Mouse (Mus musculus) macrophage (primary cell): ENCODE results near the gene Tmprss11b. TPM values are rescaled to one million over a fixed set of nuclear protein-coding genes. Genes with fewer than 3 reads are reported as not detected.
"Not testable (repeated sequence)": the region's sequence is repeated elsewhere in the genome, so short reads cannot be mapped to it uniquely, and the experiment has no call there.

ENCODE experiments used
- H3K27ac ChIP-seq: fragments of 350-480 bp; formaldehyde crosslinking; 2 replicates; pipeline ENCODE4 v1.9.0; 2021
- H3K36me3 ChIP-seq: fragments of 350-480 bp; formaldehyde crosslinking; 2 replicates; pipeline ENCODE4 v1.9.0; 2021; ENCODE audit errors: inconsistent target
- H3K4me3 ChIP-seq: fragments of 350-480 bp; formaldehyde crosslinking; 2 replicates; pipeline ENCODE4 v1.9.0; 2021; ENCODE audit errors: inconsistent target
- H3K79me2 ChIP-seq: fragments of 350-480 bp; formaldehyde crosslinking; 2 replicates; pipeline ENCODE4 v1.9.0; 2021; ENCODE audit errors: inconsistent target
- WGBS: methylation state at CpG from one replicate; pipeline ENCODE4 v1.1.7; 2026; ENCODE audit warnings: inconsistent platforms; ENCODE audit not compliant: missing documents; 5-methylcytosine and 5-hydroxymethylcytosine counted together
- polyA plus RNA-seq: library from polyadenylated mRNA; stranded (reverse); fragments of 250-400 nt; gene quantifications from 3 replicates; pipeline ENCODE4 v1.2.4, GENCODE M21; 2018; ENCODE audit warnings: inconsistent platforms
- total RNA-seq, 78 experiments: library from RNA; depleted of rRNA; stranded (reverse); fragments of 250-400 nt; gene quantifications; 1 replicate in 9 of 78; 2 replicates in 24 of 78; 3 replicates in 43 of 78; 4 replicates in 2 of 78; pipeline ENCODE4 v1.2.4; 2018; ENCODE audit warnings: inconsistent platforms in 56 of 78

Gene Tmprss11b
- not detected for total RNA-seq (2018; cell fraction: chromatin; rRNA removed)
- total RNA-seq (2018; cell fraction: cytosol; rRNA removed), result not detected
- not detected for total RNA-seq (2018; cell fraction: nucleus; rRNA removed)
- not detected in 3 replicates for polyA plus RNA-seq

DNA sequence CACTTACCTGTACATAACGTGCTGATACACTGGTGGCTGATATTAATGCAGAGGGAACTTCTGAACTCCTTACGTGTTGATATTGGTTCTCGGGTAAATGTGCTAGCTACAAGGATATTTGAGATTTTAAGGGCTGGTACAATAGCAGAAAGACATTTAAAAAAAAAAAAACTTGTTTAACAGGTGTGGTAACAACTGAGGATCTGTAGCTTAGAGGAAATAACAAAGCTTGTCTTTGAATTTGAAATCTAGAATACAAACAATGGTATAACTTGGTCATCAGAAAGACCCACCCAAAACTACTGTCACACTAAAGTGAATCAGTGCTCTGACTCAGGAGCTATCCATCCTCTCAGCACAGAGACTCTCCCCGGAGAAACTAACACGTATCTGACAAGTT lies at the start of gene Tmprss11b:
Tmprss11b (minus strand) TSS at position 101 of the 400 bp plus-strand sequence.
- H3K27ac ChIP-seq, result no peak within 1 kb of the TSS
- H3K36me3 ChIP-seq, result no peaks in the 10 kb centered on the region
- H3K4me3 ChIP-seq, result no peak within 1 kb of the TSS
- WGBS, result 75% methylated on average over 5 of the region's 5 CpGs
- H3K79me2 ChIP-seq, result no peaks in the 10 kb centered on the region

- Histone ChIP-seq H3K79me2 (no peaks in the 10 kb centered on the region), H3K36me3 (no peaks in the 10 kb centered on the region), H3K27ac (no peak overlapping the region), H3K4me3 (no peak overlapping the region)
These were observed 48.9 kb upstream of the Tmprss11b start for GRCm38 (mm10) chr5:86725021-86725420.

DNA sequence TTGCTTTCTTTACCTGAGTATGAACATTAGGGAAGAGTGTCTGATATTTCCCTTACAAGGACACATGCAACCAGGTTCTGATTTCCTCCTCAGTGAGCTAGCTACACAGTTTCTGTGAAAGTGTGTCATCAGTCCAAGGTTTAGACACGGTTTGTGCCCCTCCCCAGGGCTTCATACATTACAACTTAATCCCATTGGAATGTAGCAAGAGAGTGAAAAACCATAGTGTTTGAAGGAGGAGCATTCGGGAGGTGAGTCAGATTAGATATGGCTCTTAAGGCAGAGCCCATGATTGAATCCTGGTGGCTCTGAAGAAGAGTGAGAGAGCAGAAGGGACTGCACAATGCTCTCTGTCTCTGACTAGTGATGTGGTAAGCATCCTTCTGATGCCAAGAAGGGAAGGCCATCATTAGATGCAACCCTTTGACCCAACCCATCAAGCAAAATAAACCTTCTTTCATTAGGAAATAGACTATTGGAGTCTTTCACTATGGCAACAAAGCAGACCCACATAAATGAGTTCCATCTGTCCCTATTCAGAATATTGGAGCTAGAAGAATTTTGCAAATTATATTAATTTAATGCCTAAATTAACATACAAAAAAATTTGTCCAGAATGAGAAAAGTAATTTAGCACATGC lies 46.8 kb upstream of the Tmprss11b start:
- Histone ChIP-seq H3K79me2 (no peaks in the 10 kb centered on the region), H3K36me3 (no peaks in the 10 kb centered on the region), H3K27ac (no peak overlapping the region), H3K4me3 (no peak overlapping the region)
- WGBS, result 79% methylated on average over 2 of the region's 2 CpGs

DNA sequence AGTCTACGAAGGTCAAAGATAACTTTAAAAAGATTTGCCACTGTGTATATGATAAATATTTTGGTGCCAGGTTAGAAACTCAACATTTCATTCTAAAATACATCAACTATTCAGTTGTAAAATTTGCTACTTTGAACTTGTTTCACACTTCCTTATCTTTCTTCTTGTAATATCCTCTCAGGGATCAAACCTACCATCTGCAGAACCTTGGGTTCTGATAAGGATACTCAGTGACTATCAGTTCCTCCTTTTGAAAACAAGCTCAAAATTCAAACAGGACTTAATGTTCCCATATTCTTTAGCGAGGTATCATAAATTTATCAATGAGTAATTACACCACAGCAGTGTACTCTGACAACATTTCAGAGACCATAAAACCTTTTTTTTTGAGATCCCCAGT lies 38.8 kb upstream of the Tmprss11b start:
- Histone ChIP-seq H3K79me2 (no peaks in the 10 kb centered on the region), H3K36me3 (no peaks in the 10 kb centered on the region), H3K27ac (no peak overlapping the region), H3K4me3 (no peak overlapping the region)
- WGBS, result 15% methylated on average over 2 of the region's 2 CpGs

GRCm38 (mm10) chr5:86704923-86705322 lies 28.8 kb upstream of the Tmprss11b start:
- Histone ChIP-seq H3K27ac (no peak overlapping the region), H3K79me2 (no peaks in the 10 kb centered on the region), H3K36me3 (no peaks in the 10 kb centered on the region), H3K4me3 (no peak overlapping the region)
- 58% methylated on average over 3 of the region's 3 CpGs for WGBS

- Histone ChIP-seq H3K36me3 (no peaks in the 10 kb centered on the region), H3K4me3 (no peak overlapping the region), H3K79me2 (no peaks in the 10 kb centered on the region), H3K27ac (no peak overlapping the region)
- WGBS, result 49% methylated on average over 4 of the region's 4 CpGs
These were observed 8.5 kb upstream of the Tmprss11b start for GRCm38 (mm10) chr5:86684667-86685066.

DNA sequence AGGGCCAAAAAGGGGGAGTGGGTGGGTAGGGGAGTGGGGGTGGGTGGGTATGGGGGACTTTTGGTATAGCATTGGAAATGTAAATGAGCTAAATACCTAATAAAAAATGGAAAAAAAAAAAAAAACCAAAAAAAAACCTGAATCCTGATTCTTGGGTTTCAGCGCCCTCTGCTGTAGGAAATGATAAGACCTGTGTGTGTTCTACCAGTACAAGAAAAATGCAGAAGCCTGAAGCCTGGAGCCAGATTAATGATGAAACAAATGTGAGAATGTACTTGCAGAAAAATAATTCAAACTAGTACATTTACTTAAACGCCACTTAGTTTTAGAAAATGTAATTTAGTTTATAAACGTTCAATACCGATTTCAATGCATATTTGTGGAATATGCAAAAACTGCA lies 27.0 kb downstream of the Tmprss11b start:
- WGBS, result 38% methylated on average over 4 of the region's 4 CpGs
- not testable (repeated sequence) for H3K79me2 ChIP-seq, H3K36me3 ChIP-seq, H3K4me3 ChIP-seq, H3K27ac ChIP-seq

- WGBS, result 61% methylated on average over 3 of the region's 3 CpGs
These were observed 35.4 kb downstream of the Tmprss11b start for GRCm38 (mm10) chr5:86640795-86641194.

DNA sequence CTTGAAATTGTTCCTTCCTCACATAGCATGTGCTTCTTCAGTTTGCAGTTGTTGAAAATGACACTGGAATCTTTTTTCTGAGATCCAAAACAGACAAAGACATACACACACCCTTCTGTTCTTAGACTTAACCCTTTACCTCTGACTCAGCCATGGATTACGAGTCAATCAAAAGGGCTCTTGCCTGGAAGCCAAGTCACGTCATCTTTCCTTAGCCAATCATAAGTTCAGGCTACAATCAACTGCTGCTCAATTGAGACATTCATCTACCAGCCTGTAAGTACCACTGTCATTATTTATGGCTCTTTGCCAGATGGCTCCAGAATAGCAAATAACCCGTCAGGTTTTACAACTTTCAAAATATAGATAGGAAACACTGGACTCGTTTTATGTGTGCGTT lies 43.8 kb downstream of the Tmprss11b start, which contains the start of gene Tmprss11f:
Tmprss11f (minus strand) TSS at position 101 of the 400 bp plus-strand sequence.
- H3K4me3 ChIP-seq, result no peak within 1 kb of the TSS
- no peak within 1 kb of the TSS for H3K27ac ChIP-seq
- H3K79me2 ChIP-seq, result no peaks in the 10 kb centered on the region
- H3K36me3 ChIP-seq, result no peaks in the 10 kb centered on the region
- WGBS, result 82% methylated on average over 5 of the region's 5 CpGs

More at GRCm38 (mm10) chr5:86640795-86641194, 35.4 kb downstream of the Tmprss11b start:
- H3K4me3 ChIP-seq, result no peak overlapping the region
- no peaks in the 10 kb centered on the region for H3K36me3 ChIP-seq
- H3K27ac ChIP-seq, result no peak overlapping the region
- no peaks in the 10 kb centered on the region for H3K79me2 ChIP-seq

DNA sequence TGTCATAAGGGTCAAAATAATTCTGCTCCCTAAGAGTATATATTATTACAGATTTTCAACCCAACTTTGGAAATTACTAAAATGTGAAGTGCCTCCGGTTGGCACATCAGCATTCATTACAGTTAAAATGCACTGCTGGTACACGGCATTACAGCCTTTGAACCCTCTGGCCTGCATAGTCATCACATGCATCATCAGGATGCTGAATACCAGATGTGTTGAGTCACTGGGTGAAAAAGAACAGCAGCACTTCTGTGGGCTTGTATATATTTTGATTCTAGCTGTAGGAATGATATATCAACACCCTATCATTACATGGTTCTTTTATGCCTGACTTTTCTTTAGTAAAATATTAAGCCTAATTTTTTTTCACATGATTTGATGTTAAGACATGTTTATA lies 45.5 kb downstream of the Tmprss11b start:
- no peaks in the 10 kb centered on the region for H3K36me3 ChIP-seq
- H3K4me3 ChIP-seq, result no peak overlapping the region
- H3K79me2 ChIP-seq, result no peaks in the 10 kb centered on the region
- WGBS, result 81% methylated on average over 2 of the region's 2 CpGs
- H3K27ac ChIP-seq, result no peak overlapping the region

- no peaks in the 10 kb centered on the region for H3K79me2 ChIP-seq
- H3K4me3 ChIP-seq, result no peak overlapping the region
- H3K27ac ChIP-seq, result no peak overlapping the region
- H3K36me3 ChIP-seq, result no peaks in the 10 kb centered on the region
- 76% methylated on average over 1 of the region's 1 CpGs for WGBS
These were observed 54.4 kb downstream of the Tmprss11b start for GRCm38 (mm10) chr5:86621778-86622177.

Other genes starting within 250 kb of the Tmprss11b start
- gene Tmprss11a, start 207.4 kb downstream of the Tmprss11b start, polyA plus RNA-seq, result not detected in 3 replicates
- not detected in 3 replicates for gene Tmprss11g, start 157.8 kb downstream of the Tmprss11b start, polyA plus RNA-seq
- not detected in 3 replicates for gene Tmprss11f, start 43.9 kb downstream of the Tmprss11b start, polyA plus RNA-seq
- gene Tmprss11e, start 69.5 kb upstream of the Tmprss11b start, polyA plus RNA-seq, result not detected in 3 replicates
- gene Ythdc1, start 127.9 kb upstream of the Tmprss11b start, polyA plus RNA-seq, result 45.8 to 96.4 TPM (median 46.7 TPM) in 3 replicates
- gene Ugt2b34, start 230.6 kb upstream of the Tmprss11b start, polyA plus RNA-seq, result not detected in 3 replicates